Mouse (Mus musculus): ENCODE measurements around the gene Fam129c. TPM values are rescaled to one million over a fixed set of nuclear protein-coding genes. Genes with fewer than 3 reads are reported as not detected.

The Fam129c gene
- polyA plus RNA-seq, 1 experiment from 2014 or later = 1.5 TPM

DNA sequence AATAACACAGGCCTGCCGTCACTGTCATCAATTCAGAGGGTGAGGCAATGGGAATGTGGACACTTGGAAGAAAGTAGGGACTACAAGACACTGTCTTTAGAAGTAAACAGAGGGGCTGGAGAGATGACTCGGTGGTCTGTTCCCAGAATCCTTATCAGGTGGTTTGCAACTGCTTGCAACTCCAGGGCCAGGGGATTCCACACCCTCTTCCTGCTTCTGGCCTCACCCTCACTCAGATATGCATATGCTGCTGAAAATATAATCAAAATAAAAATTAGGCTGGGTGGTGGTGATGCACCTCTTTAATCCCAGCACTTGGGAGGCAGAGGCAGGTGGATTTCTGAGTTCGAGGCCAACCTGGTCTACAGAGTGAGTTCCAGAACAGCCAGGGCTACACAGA lies 37.4 kb upstream of the Fam129c start:
- H3K9ac ChIP-seq (ENCODE audit: low read length) = no peak overlapping the region
- no peaks in the 10 kb centered on the region for H3K36me3 ChIP-seq (ENCODE audit: control insufficient read depth, insufficient read depth, low read length)
- H3K4me1 ChIP-seq (ENCODE audit: control insufficient read depth in 2 of 2, insufficient read depth in 2 of 2, low read length in 2 of 2) = peaks cover 6 to 13% of the 10 kb centered on the region in 2 experiments
- no peak overlapping the region for H3K27ac ChIP-seq (replicated peaks in 1 of 2; ENCODE audit: control insufficient read depth in 1 of 2, insufficient read depth in 1 of 2, low read depth in 2 of 2, low read length in 2 of 2)
- peaks cover 79% of the 10 kb centered on the region for H3K27me3 ChIP-seq (ENCODE audit: control insufficient read depth, insufficient read depth, low read length)
- H3K9me3 ChIP-seq (ENCODE audit: control insufficient read depth, low read length) = 0 out of 2 replicates have a peak, but pooled peaks cover 2% of the 10 kb centered on the region
- no peak for ATAC-seq (ENCODE audit: insufficient number of reproducible peaks, insufficient read depth, low FRiP score, low read depth)
- no peak overlapping the region for H3K4me2 ChIP-seq (ENCODE audit: low read length)
- no peak overlapping the region for H3K4me3 ChIP-seq (ENCODE audit: control insufficient read depth in 1 of 2, insufficient read depth in 1 of 2, low read depth in 1 of 2, low read length in 2 of 2)
- 64% methylated on average over 3 of the region's 3 CpGs for WGBS

DNA sequence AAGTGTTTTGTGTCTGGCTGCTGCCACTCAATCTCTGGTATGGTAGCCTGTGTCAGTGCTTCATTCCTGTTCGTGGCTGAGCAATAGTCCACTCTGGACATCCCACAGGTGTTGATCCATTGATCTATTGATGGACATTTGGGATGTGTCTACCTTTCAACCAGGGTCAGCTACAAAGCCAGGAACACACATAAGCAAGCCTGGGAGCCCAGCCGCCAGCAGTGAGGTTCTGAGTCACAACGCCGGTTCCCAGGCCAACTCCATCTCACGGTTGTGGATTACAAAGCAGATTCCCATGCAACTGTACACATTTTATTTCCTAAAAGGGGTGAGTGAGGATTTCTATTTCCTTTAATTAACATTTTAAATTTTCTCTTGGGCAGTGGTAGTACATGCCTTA lies 36.7 kb upstream of the Fam129c start:
- Histone ChIP-seq H3K4me2 (ENCODE audit: low read length) (no peak overlapping the region), H3K36me3 (ENCODE audit: control insufficient read depth, insufficient read depth, low read length) (no peaks in the 10 kb centered on the region), H3K27me3 (ENCODE audit: control insufficient read depth, insufficient read depth, low read length) (peaks cover 75% of the 10 kb centered on the region), H3K4me1 (ENCODE audit: control insufficient read depth in 2 of 2, insufficient read depth in 2 of 2, low read length in 2 of 2) (peaks cover 6 to 13% of the 10 kb centered on the region in 2 experiments), H3K27ac (replicated peaks in 1 of 2; ENCODE audit: control insufficient read depth in 1 of 2, insufficient read depth in 1 of 2, low read depth in 2 of 2, low read length in 2 of 2) (no peak overlapping the region), H3K4me3 (ENCODE audit: control insufficient read depth in 1 of 2, insufficient read depth in 1 of 2, low read depth in 1 of 2, low read length in 2 of 2) (no peak overlapping the region), H3K9ac (ENCODE audit: low read length) (no peak overlapping the region), H3K9me3 (ENCODE audit: control insufficient read depth, low read length) (0 out of 2 replicates have a peak, but pooled peaks cover 2% of the 10 kb centered on the region)
- ATAC-seq (ENCODE audit: insufficient number of reproducible peaks, insufficient read depth, low FRiP score, low read depth) = no peak
- 83% methylated on average over 5 of the region's 5 CpGs for WGBS

DNA sequence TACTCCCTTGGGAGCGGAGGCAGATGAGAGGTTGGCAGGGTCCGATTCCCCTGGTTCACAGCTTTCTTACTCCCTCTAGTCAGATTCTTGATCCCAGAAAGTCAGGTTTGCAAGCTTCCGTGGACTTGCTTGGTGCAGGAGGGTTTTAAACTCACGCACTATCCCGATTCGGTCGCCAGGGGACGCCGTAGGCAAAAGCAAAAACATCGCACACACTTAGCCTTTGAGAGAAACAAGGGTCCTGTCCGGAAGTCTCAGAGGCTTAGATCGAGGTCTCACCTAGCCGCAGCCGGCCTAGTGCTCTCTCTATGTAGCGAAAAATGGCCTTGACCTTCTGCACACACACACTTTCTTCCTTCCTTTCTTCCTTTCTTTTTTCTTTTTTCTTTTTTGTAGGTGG lies 36.0 kb upstream of the Fam129c start:
- WGBS = 3% methylated on average over 15 of the region's 15 CpGs
- peaks cover 74% of the 10 kb centered on the region for H3K27me3 ChIP-seq (ENCODE audit: control insufficient read depth, insufficient read depth, low read length)
- no peak overlapping the region for H3K27ac ChIP-seq (replicated peaks in 1 of 2; ENCODE audit: control insufficient read depth in 1 of 2, insufficient read depth in 1 of 2, low read depth in 2 of 2, low read length in 2 of 2)
- H3K9ac ChIP-seq (ENCODE audit: low read length) = no peak overlapping the region
- peaks cover 6 to 13% of the 10 kb centered on the region in 2 experiments for H3K4me1 ChIP-seq (ENCODE audit: control insufficient read depth in 2 of 2, insufficient read depth in 2 of 2, low read length in 2 of 2)
- H3K4me2 ChIP-seq (ENCODE audit: low read length) = no peak overlapping the region
- no peaks in the 10 kb centered on the region for H3K36me3 ChIP-seq (ENCODE audit: control insufficient read depth, insufficient read depth, low read length)
- H3K4me3 ChIP-seq (ENCODE audit: control insufficient read depth in 1 of 2, insufficient read depth in 1 of 2, low read depth in 1 of 2, low read length in 2 of 2) = no peak overlapping the region
- ATAC-seq (ENCODE audit: insufficient number of reproducible peaks, insufficient read depth, low FRiP score, low read depth) = no peak
- H3K9me3 ChIP-seq (ENCODE audit: control insufficient read depth, low read length) = 0 out of 2 replicates have a peak, but pooled peaks cover 2% of the 10 kb centered on the region

DNA sequence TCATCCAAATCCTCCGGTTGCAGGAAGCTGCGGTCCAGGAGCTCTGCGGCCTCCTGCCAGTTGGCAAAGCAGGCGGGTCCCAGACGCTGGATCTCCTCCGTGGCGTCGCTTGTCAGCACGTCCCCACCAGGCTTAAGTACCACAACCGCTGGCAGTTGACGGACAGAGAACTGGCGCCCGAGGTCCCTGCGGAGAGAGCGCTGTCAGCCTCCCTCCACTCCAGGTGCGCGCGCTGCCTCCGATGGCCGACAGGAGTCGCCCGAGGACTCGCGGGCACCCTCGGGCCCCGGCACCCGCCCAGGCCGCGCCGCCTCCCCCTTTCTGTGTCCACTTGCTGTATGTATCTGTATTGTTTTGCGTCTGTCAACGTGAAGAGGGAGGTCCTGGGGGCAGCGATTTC lies 34.7 kb upstream of the Fam129c start:
- Histone ChIP-seq H3K4me2 (ENCODE audit: low read length) (peak overlapping the region; percentile 50), H3K4me3 (ENCODE audit: control insufficient read depth in 1 of 2, insufficient read depth in 1 of 2, low read depth in 1 of 2, low read length in 2 of 2) (peak overlapping the region in 1 of 2 experiments; percentile 8; a peak in 1 of 4 replicates), H3K27me3 (ENCODE audit: control insufficient read depth, insufficient read depth, low read length) (peaks cover 60% of the 10 kb centered on the region), H3K27ac (replicated peaks in 1 of 2; ENCODE audit: control insufficient read depth in 1 of 2, insufficient read depth in 1 of 2, low read depth in 2 of 2, low read length in 2 of 2) (no peak overlapping the region), H3K4me1 (ENCODE audit: control insufficient read depth in 2 of 2, insufficient read depth in 2 of 2, low read length in 2 of 2) (peaks cover 6 to 13% of the 10 kb centered on the region in 2 experiments), H3K9ac (ENCODE audit: low read length) (peak overlapping the region; percentile 28), H3K9me3 (ENCODE audit: control insufficient read depth, low read length) (0 out of 2 replicates have a peak, but pooled peaks cover 2% of the 10 kb centered on the region), H3K36me3 (ENCODE audit: control insufficient read depth, insufficient read depth, low read length) (no peaks in the 10 kb centered on the region)
- 0 out of 2 replicates have a peak, but pooled peaks have one; percentile 35 for ATAC-seq (ENCODE audit: insufficient number of reproducible peaks, insufficient read depth, low FRiP score, low read depth)
- under 1% methylated on average over 31 of the region's 33 CpGs for WGBS

DNA sequence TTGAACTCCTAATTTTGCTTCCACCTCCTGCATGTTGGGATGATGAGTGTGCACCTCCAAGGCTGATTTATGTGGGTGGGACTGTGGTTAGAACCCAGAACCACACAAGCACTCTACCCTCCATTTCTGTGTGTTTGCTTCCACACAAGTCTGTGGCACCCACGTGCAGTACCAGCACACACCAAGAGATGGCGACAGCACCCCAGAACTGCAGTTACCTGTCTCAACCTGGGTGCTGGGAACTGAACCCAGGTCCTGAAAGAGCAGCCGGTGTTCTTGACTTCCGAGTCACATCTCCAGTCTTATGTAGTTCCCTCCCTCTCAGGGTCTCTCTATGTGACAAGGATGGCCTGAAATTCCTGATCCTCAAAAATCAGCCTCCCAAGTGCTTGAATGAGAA lies 33.5 kb upstream of the Fam129c start:
- 91% methylated on average over 4 of the region's 4 CpGs for WGBS
- no peak for ATAC-seq (ENCODE audit: insufficient number of reproducible peaks, insufficient read depth, low FRiP score, low read depth)
- Histone ChIP-seq H3K9ac (ENCODE audit: low read length) (no peak overlapping the region), H3K9me3 (ENCODE audit: control insufficient read depth, low read length) (0 out of 2 replicates have a peak, but pooled peaks cover 2% of the 10 kb centered on the region), H3K4me3 (ENCODE audit: control insufficient read depth in 1 of 2, insufficient read depth in 1 of 2, low read depth in 1 of 2, low read length in 2 of 2) (no peak overlapping the region), H3K27ac (replicated peaks in 1 of 2; ENCODE audit: control insufficient read depth in 1 of 2, insufficient read depth in 1 of 2, low read depth in 2 of 2, low read length in 2 of 2) (no peak overlapping the region), H3K36me3 (ENCODE audit: control insufficient read depth, insufficient read depth, low read length) (no peaks in the 10 kb centered on the region), H3K27me3 (ENCODE audit: control insufficient read depth, insufficient read depth, low read length) (peaks cover 48% of the 10 kb centered on the region), H3K4me1 (ENCODE audit: control insufficient read depth in 2 of 2, insufficient read depth in 2 of 2, low read length in 2 of 2) (peaks cover 8 to 12% of the 10 kb centered on the region in 2 experiments), H3K4me2 (ENCODE audit: low read length) (no peak overlapping the region)

DNA sequence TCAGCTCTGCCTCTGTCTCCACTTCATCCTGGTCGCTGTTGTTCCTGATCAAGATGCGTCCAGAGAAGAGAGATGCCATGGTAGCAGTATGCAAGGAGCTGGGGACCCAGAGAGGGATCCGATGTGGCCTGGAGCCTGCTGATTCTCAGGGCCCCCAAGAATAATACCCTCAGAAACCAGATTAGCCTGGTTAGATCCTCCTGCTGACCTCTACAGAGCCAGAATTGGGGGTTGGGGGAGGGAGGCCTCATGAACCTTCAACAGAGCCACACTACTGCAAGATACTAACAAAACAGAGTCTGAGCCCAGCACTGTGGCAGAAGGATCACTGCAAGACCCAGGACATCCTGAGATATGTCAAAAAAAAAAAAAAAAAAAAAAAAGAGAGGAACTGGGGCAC lies 30.9 kb upstream of the Fam129c start, which contains the start of gene Nxnl1:
Gene Nxnl1 (minus strand): TSS at position 101 of the 400 bp plus-strand sequence.
- H3K36me3 ChIP-seq (ENCODE audit: control insufficient read depth, insufficient read depth, low read length) = no peaks in the 10 kb centered on the region
- H3K9me3 ChIP-seq (ENCODE audit: control insufficient read depth, low read length) = 0 out of 2 replicates have a peak, but pooled peaks cover 2% of the 10 kb centered on the region
- H3K4me1 ChIP-seq (ENCODE audit: control insufficient read depth in 2 of 2, insufficient read depth in 2 of 2, low read length in 2 of 2) = peaks cover 13 to 23% of the 10 kb centered on the region in 2 experiments
- no peak within 1 kb of the TSS for H3K27ac ChIP-seq (replicated peaks in 1 of 2; ENCODE audit: control insufficient read depth in 1 of 2, insufficient read depth in 1 of 2, low read depth in 2 of 2, low read length in 2 of 2)
- H3K4me2 ChIP-seq (ENCODE audit: low read length) = no peak within 1 kb of the TSS
- no peak for ATAC-seq (ENCODE audit: insufficient number of reproducible peaks, insufficient read depth, low FRiP score, low read depth)
- WGBS = 52% methylated on average over 3 of the region's 3 CpGs
- H3K4me3 ChIP-seq (ENCODE audit: control insufficient read depth in 1 of 2, insufficient read depth in 1 of 2, low read depth in 1 of 2, low read length in 2 of 2) = no peak within 1 kb of the TSS
- H3K9ac ChIP-seq (ENCODE audit: low read length) = no peak within 1 kb of the TSS
- peaks cover 23% of the 10 kb centered on the region for H3K27me3 ChIP-seq (ENCODE audit: control insufficient read depth, insufficient read depth, low read length)

DNA sequence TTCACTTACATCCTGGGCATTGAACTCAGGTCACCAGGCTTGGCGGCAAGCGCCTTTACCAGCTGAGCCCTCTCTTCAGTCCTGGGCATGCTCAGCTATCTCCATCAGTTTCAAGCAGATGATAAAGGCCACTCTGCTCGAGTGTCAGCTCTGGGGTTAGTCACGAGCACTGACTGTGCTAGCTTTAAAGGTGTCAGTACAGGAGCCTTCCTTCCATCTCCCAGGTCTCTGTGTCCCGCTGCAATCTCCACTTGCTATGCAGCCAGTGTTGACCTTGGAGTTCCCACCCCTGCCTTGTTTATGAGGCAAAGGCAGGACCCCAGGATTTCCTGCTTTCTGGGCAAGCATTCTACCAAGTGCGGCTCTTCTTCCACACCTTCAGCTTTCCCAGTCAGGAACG lies 29.9 kb upstream of the Fam129c start:
- no peak for ATAC-seq (ENCODE audit: insufficient number of reproducible peaks, insufficient read depth, low FRiP score, low read depth)
- Histone ChIP-seq H3K4me3 (ENCODE audit: control insufficient read depth in 1 of 2, insufficient read depth in 1 of 2, low read depth in 1 of 2, low read length in 2 of 2) (no peak overlapping the region), H3K9ac (ENCODE audit: low read length) (no peak overlapping the region), H3K4me1 (ENCODE audit: control insufficient read depth in 2 of 2, insufficient read depth in 2 of 2, low read length in 2 of 2) (peaks cover 14 to 23% of the 10 kb centered on the region in 2 experiments), H3K9me3 (ENCODE audit: control insufficient read depth, low read length) (0 out of 2 replicates have a peak, but pooled peaks cover 2% of the 10 kb centered on the region), H3K27ac (replicated peaks in 1 of 2; ENCODE audit: control insufficient read depth in 1 of 2, insufficient read depth in 1 of 2, low read depth in 2 of 2, low read length in 2 of 2) (no peak overlapping the region), H3K36me3 (ENCODE audit: control insufficient read depth, insufficient read depth, low read length) (no peaks in the 10 kb centered on the region), H3K4me2 (ENCODE audit: low read length) (no peak overlapping the region), H3K27me3 (ENCODE audit: control insufficient read depth, insufficient read depth, low read length) (peaks cover 12% of the 10 kb centered on the region)
- 63% methylated on average over 7 of the region's 7 CpGs for WGBS
